In the genomic region with DNA sequence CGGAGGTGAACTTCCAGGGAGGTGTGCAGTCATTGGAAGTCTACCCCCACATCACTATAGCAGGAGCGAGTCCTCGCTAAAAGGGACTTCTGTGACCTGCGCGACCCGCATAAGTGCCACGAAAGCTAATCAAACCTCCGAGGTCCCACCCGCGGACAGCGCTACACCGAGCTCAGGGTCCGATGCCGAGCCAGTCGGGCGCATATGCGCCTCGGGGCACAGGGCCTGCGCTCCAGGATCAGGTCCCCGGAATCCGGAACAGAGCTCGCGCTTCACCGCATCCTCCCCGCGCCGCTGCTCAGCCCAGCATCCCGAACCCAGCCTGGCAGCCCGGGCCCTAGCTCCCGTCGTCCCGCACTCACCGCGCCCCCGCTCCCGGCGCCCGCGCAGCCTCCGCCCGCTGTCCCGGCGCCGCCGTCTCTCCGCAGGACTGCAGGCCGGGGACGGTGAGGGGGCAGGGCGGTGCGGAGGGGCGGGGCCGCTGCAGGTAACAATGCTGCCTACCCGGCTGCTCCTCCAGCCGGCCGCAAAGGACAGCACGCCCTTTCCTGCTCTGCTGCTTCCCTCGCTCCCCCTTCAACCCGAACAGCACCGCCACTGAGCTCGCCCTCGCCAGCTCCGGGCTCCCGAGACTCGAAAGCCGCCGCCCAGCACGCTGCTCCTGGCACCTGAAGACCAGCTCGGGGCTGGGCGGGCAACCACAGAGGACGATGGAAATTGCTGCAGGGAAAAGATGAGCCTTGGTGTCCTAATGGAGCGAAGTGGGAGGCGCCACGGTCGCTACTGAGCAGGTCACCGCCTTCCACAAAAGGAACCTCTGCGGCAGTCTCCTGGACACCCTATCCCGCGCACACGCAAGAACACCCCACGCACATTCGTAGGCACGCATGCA, we compare ENCODE assay signal across 8 mouse cellular contexts. TPM values are rescaled to one million over a fixed set of nuclear protein-coding genes. Genes with fewer than 3 reads are reported as not detected.
DNase-seq lines count a peak whose midpoint lies in the region; ATAC-seq and TF ChIP-seq lines count a peak whose summit lies in the region.

A gene (minus strand): TSS at position 424 of the 892 bp plus-strand sequence.

- H3K27me3 ChIP-seq in heart, embryonic 12.5 days (replicated peaks) = peaks cover 62% of the 10 kb centered on the region
- peaks cover 55% of the 10 kb centered on the region for H3K27me3 ChIP-seq in kidney, embryonic 15.5 days
- peaks cover 40% of the 10 kb centered on the region for H3K27me3 ChIP-seq in neural tube, embryonic 13.5 days
- peaks cover 5% of the 10 kb centered on the region; the same call in 1 of the 2 replicates for H3K27me3 ChIP-seq in testis, adult 2 months (ENCODE audit: control insufficient read depth, insufficient read depth, low read length)

- TF ChIP-seq POLR2A in testis, adult 2 months (IDR thresholded peaks at IDR 0.05; ENCODE audit: control insufficient read depth, low read depth, low read length) = no peak

- no peak for TF ChIP-seq CTCF in testis, adult 2 months (IDR thresholded peaks at IDR 0.05; ENCODE audit: control insufficient read depth, insufficient read depth, insufficient replicate concordance, low read depth, low read length)

- peak within 1 kb of the TSS; percentile 99 for H3K4me2 ChIP-seq in heart, embryonic 12.5 days
- peak within 1 kb of the TSS; percentile 100 for H3K4me2 ChIP-seq in kidney, embryonic 15.5 days
- H3K4me2 ChIP-seq in neural tube, embryonic 13.5 days = peak within 1 kb of the TSS; percentile 97

- no peaks in the 10 kb centered on the region for H3K9me3 ChIP-seq in heart, embryonic 12.5 days (replicated peaks)
- no peaks in the 10 kb centered on the region for H3K9me3 ChIP-seq in kidney, embryonic 15.5 days (replicated peaks)
- no peaks in the 10 kb centered on the region for H3K9me3 ChIP-seq in neural tube, embryonic 13.5 days

- H3K9ac ChIP-seq in heart, embryonic 12.5 days = peak within 1 kb of the TSS; percentile 72
- H3K9ac ChIP-seq in kidney, embryonic 15.5 days = peak within 1 kb of the TSS; percentile 60
- peak within 1 kb of the TSS; percentile 84 for H3K9ac ChIP-seq in neural tube, embryonic 13.5 days

- peak; percentile 89 for ATAC-seq in heart, embryonic 12.5 days (ENCODE audit: insufficient number of reproducible peaks, low FRiP score)
- ATAC-seq in kidney, embryonic 15.5 days (replicated peaks; ENCODE audit: low FRiP score) = peak; percentile 90
- peak; percentile 73 for ATAC-seq in neural tube, embryonic 13.5 days (ENCODE audit: low read depth)

- WGBS in heart, embryonic 12.5 days = under 1% methylated on average over 80 of the region's 82 CpGs
- under 1% methylated on average over 81 of the region's 82 CpGs for WGBS in kidney, embryonic 15.5 days
- under 1% methylated on average over 75 of the region's 82 CpGs for WGBS in neural tube, embryonic 13.5 days

- DNase-seq in 3134 (ENCODE audit: extremely low read depth, insufficient read length, low spot score) = peak; percentile 84
- peak; percentile 46 to 83 for DNase-seq in adrenal gland, adult (ENCODE audit: inconsistent age in 2 of 2, low spot score in 1 of 2)
- DNase-seq in embryo, embryonic 11 days = peak; percentile 70
- DNase-seq in lung, adult 18-20 months = peak; percentile 79 to 86

- no peak within 1 kb of the TSS for H3K27ac ChIP-seq in heart, embryonic 12.5 days (ENCODE audit: poor library complexity, severe bottlenecking)
- 0 out of 2 replicates have a peak within 1 kb of the TSS, but pooled peaks have one; percentile 32 for H3K27ac ChIP-seq in kidney, embryonic 15.5 days
- peak within 1 kb of the TSS; percentile 79 for H3K27ac ChIP-seq in neural tube, embryonic 13.5 days (replicated peaks)
- no peak within 1 kb of the TSS for H3K27ac ChIP-seq in testis, adult 2 months (ENCODE audit: control insufficient read depth, insufficient read depth, low read depth, low read length)

- peaks cover 17% of the 10 kb centered on the region; the same call in 1 of the 2 replicates for H3K4me1 ChIP-seq in heart, embryonic 12.5 days (replicated peaks)
- H3K4me1 ChIP-seq in kidney, embryonic 15.5 days = peaks cover 31% of the 10 kb centered on the region
- H3K4me1 ChIP-seq in neural tube, embryonic 13.5 days (replicated peaks) = peaks cover 40% of the 10 kb centered on the region
- peaks cover 10% of the 10 kb centered on the region for H3K4me1 ChIP-seq in testis, adult 2 months (ENCODE audit: control insufficient read depth, insufficient read depth, low read length)

- no peaks in the 10 kb centered on the region for H3K36me3 ChIP-seq in heart, embryonic 12.5 days
- no peaks in the 10 kb centered on the region for H3K36me3 ChIP-seq in kidney, embryonic 15.5 days
- no peaks in the 10 kb centered on the region for H3K36me3 ChIP-seq in neural tube, embryonic 13.5 days
- no peaks in the 10 kb centered on the region for H3K36me3 ChIP-seq in testis, adult 2 months (ENCODE audit: control insufficient read depth, insufficient read depth, low read length)

- H3K4me3 ChIP-seq in heart, embryonic 12.5 days = peak within 1 kb of the TSS; percentile 66
- peak within 1 kb of the TSS; percentile 69 for H3K4me3 ChIP-seq in kidney, embryonic 15.5 days (replicated peaks)
- peak within 1 kb of the TSS; percentile 70 for H3K4me3 ChIP-seq in neural tube, embryonic 13.5 days
- peak within 1 kb of the TSS; percentile 87 for H3K4me3 ChIP-seq in testis, adult 2 months (ENCODE audit: control insufficient read depth, low read depth, low read length)

RNA-seq across cellular contexts. Expression of the gene that starts here (rescaled TPM):
- 4.4 TPM in 2 replicates for polyA plus RNA-seq in heart, embryonic 12.5 days (2016; fragmentation: Nextera tagmentation; extraction: Ambion mirVana)
- polyA plus RNA-seq in kidney, embryonic 15.5 days (2015; fragmentation: Nextera tagmentation; extraction: Ambion mirVana) = 3.3 and 5.3 TPM in 2 replicates
- polyA plus RNA-seq in neural tube, embryonic 13.5 days (2015; fragmentation: Nextera tagmentation; extraction: Ambion mirVana) = 6.3 and 6.5 TPM in 2 replicates
- polyA plus RNA-seq in testis, adult 2 months (2012; rRNA removed) = 24.7 and 24.8 TPM in 2 replicates

Comparison
In these comparisons a context has a peak if more than half of its experiments do, and no peak if none do; other contexts are left out.
1. H3K27ac ChIP-seq: peak in kidney, embryonic 15.5 days (single experiment) and neural tube, embryonic 13.5 days (single experiment); none in heart, embryonic 12.5 days (single experiment) and testis, adult 2 months (single experiment).
2. Peak in every context shown above with its lines, with median percentiles within 50 percentile points of each other: DNase-seq, ATAC-seq, H3K4me2 ChIP-seq, H3K4me3 ChIP-seq and H3K9ac ChIP-seq.